ENCODE assay signal across 31 mouse cellular contexts in genomic region chr6:100662224-100662623, GRCm38 (mm10). TPM values are rescaled to one million over a fixed set of nuclear protein-coding genes. Genes with fewer than 3 reads are reported as not detected.
DNase-seq lines count a peak whose midpoint lies in the region; ATAC-seq and TF ChIP-seq lines count a peak whose summit lies in the region.
"Had no signal": no experiment of that assay in that cellular context is flagged by ENCODE, and none has a peak within 500 bp of the region (broad histone marks: within the 10 kb centered on the region; RNA-seq: fewer than 3 reads in every experiment).

No protein-coding gene starts in this region.

- no peaks in the 10 kb centered on the region; the same call in 1 of the 2 replicates for H3K36me3 ChIP-seq in forebrain, embryonic 16.5 days (ENCODE audit: control insufficient read depth, insufficient read depth)
- H3K36me3 ChIP-seq in forebrain, embryonic 13.5 days (ENCODE audit: poor library complexity, severe bottlenecking): peaks cover 27% of the 10 kb centered on the region
- H3K36me3 ChIP-seq in hindbrain, embryonic 16.5 days (ENCODE audit: control insufficient read depth, insufficient read depth, low read length): no peaks in the 10 kb centered on the region
- H3K36me3 ChIP-seq in hindbrain, embryonic 12.5 days: peaks cover 33% of the 10 kb centered on the region

- H3K4me2 ChIP-seq in forebrain, embryonic 16.5 days (ENCODE audit: low read length): no peak overlapping the region
- H3K4me2 ChIP-seq in forebrain, embryonic 13.5 days: no peak overlapping the region
- no peak overlapping the region for H3K4me2 ChIP-seq in hindbrain, embryonic 16.5 days (ENCODE audit: low read length)
- H3K4me2 ChIP-seq in hindbrain, embryonic 12.5 days (replicated peaks): no peak overlapping the region
- H3K4me2 ChIP-seq: embryonic facial prominence, embryonic 13.5 days; limb, embryonic 15.5 days; lung, embryonic 15.5 days; midbrain, embryonic 11.5 days; neural tube, embryonic 15.5 days; stomach, embryonic 15.5 days had no signal

- peak; percentile 32; the same call in 1 of the 2 replicates for ATAC-seq in forebrain, embryonic 16.5 days
- no peak for ATAC-seq in forebrain, embryonic 13.5 days
- ATAC-seq in hindbrain, embryonic 16.5 days: peak; percentile 61; the same call in 1 of the 2 replicates
- ATAC-seq in hindbrain, embryonic 12.5 days (ENCODE audit: low FRiP score): no peak
- no peak for ATAC-seq in cerebellum, adult (ENCODE audit: insufficient number of reproducible peaks, low FRiP score, low TSS enrichment)
- ATAC-seq: activated CD4-positive, CD25-positive, alpha-beta regulatory T cell, adult 4 months; CD4-positive, CD25-positive, alpha-beta regulatory T cell, adult 4 months; intestine, embryonic 16.5 days had no signal

- H3K27me3 ChIP-seq in forebrain, embryonic 16.5 days (replicated peaks; ENCODE audit: control insufficient read depth, insufficient read depth, low read length): no peaks in the 10 kb centered on the region
- H3K27me3 ChIP-seq in forebrain, embryonic 13.5 days: no peaks in the 10 kb centered on the region
- no peaks in the 10 kb centered on the region for H3K27me3 ChIP-seq in hindbrain, embryonic 16.5 days (replicated peaks; ENCODE audit: control insufficient read depth, insufficient read depth, low read length)
- no peaks in the 10 kb centered on the region for H3K27me3 ChIP-seq in hindbrain, embryonic 12.5 days
- H3K27me3 ChIP-seq: embryonic facial prominence, embryonic 13.5 days; limb, embryonic 15.5 days; lung, embryonic 15.5 days; neural tube, embryonic 15.5 days; stomach, embryonic 15.5 days had no signal

- WGBS in forebrain, embryonic 16.5 days: 51% methylated on average over 6 of the region's 6 CpGs
- WGBS in forebrain, embryonic 13.5 days: 72% methylated on average over 6 of the region's 6 CpGs
- WGBS in hindbrain, embryonic 16.5 days: 67% methylated on average over 6 of the region's 6 CpGs
- WGBS in hindbrain, embryonic 12.5 days: 85% methylated on average over 6 of the region's 6 CpGs
- 65% methylated on average over 6 of the region's 6 CpGs for WGBS in lung, adult 2 months

- peak; percentile 14 for DNase-seq in testis, postnatal 10 days (ENCODE audit: low spot score)
- DNase-seq in testis, postnatal 14 days (ENCODE audit: low spot score): no peak
- no peak for DNase-seq in lung, adult 2 months
- DNase-seq: adrenal gland, postnatal 10 days; cerebellum, adult 18-20 months; cerebellum, postnatal 10 days; gastrocnemius, postnatal 25 days; kidney, adult 8-10 months; layer of hippocampus, postnatal 36 days; left cerebral cortex, postnatal 4 days; lung, postnatal 36 days; retina, postnatal 1 day; right cerebral cortex, postnatal 14 days; thymus, adult 18-20 months; thymus, postnatal 25 days had no signal

- no peak for TF ChIP-seq CTCF in lung, adult 2 months (IDR thresholded peaks at IDR 0.05; ENCODE audit: insufficient read depth, low read length)

- no peak overlapping the region for H3K9ac ChIP-seq in forebrain, embryonic 16.5 days (replicated peaks; ENCODE audit: low read depth, low read length)
- no peak overlapping the region for H3K9ac ChIP-seq in forebrain, embryonic 13.5 days
- no peak overlapping the region for H3K9ac ChIP-seq in hindbrain, embryonic 16.5 days (ENCODE audit: low read depth, low read length)
- H3K9ac ChIP-seq in hindbrain, embryonic 12.5 days: no peak overlapping the region
- H3K9ac ChIP-seq: embryonic facial prominence, embryonic 13.5 days; limb, embryonic 15.5 days; liver, embryonic 14.5 days; lung, embryonic 15.5 days; neural tube, embryonic 15.5 days; stomach, embryonic 15.5 days had no signal

- no peaks in the 10 kb centered on the region for H3K9me3 ChIP-seq in forebrain, embryonic 16.5 days (ENCODE audit: control insufficient read depth, low read length)
- no peaks in the 10 kb centered on the region for H3K9me3 ChIP-seq in forebrain, embryonic 13.5 days (replicated peaks)
- H3K9me3 ChIP-seq in hindbrain, embryonic 16.5 days (ENCODE audit: control insufficient read depth, low read length): no peaks in the 10 kb centered on the region
- H3K9me3 ChIP-seq in hindbrain, embryonic 12.5 days (replicated peaks): no peaks in the 10 kb centered on the region
- H3K9me3 ChIP-seq: embryonic facial prominence, embryonic 13.5 days; limb, embryonic 15.5 days; lung, embryonic 15.5 days; neural tube, embryonic 15.5 days; stomach, embryonic 15.5 days had no signal

- no peak overlapping the region for H3K27ac ChIP-seq in forebrain, embryonic 16.5 days (ENCODE audit: low read length)
- H3K27ac ChIP-seq in forebrain, embryonic 13.5 days: no peak overlapping the region
- H3K27ac ChIP-seq in hindbrain, embryonic 16.5 days (ENCODE audit: low read depth, low read length): no peak overlapping the region
- no peak overlapping the region for H3K27ac ChIP-seq in hindbrain, embryonic 12.5 days
- H3K27ac ChIP-seq: embryonic facial prominence, embryonic 13.5 days; kidney, postnatal 0 days; limb, embryonic 15.5 days; liver, embryonic 14.5 days; lung, embryonic 15.5 days; neural tube, embryonic 15.5 days; stomach, embryonic 15.5 days had no signal

- no peak for TF ChIP-seq POLR2A in lung, adult 2 months (IDR thresholded peaks at IDR 0.05; ENCODE audit: borderline replicate concordance, extremely low read depth, low read depth, low read length)

- no peak overlapping the region for H3K4me3 ChIP-seq in forebrain, embryonic 16.5 days (replicated peaks; ENCODE audit: low read length)
- no peak overlapping the region for H3K4me3 ChIP-seq in forebrain, embryonic 13.5 days
- no peak overlapping the region for H3K4me3 ChIP-seq in hindbrain, embryonic 16.5 days (ENCODE audit: low read length)
- H3K4me3 ChIP-seq in hindbrain, embryonic 12.5 days: no peak overlapping the region
- no peak overlapping the region for H3K4me3 ChIP-seq in lung, adult 2 months (replicated peaks; ENCODE audit: extremely low read depth, low read depth, low read length)
- H3K4me3 ChIP-seq: embryonic facial prominence, embryonic 13.5 days; limb, embryonic 15.5 days; lung, embryonic 15.5 days; neural tube, embryonic 15.5 days; stomach, embryonic 15.5 days had no signal

- peaks cover 12% of the 10 kb centered on the region for H3K4me1 ChIP-seq in forebrain, embryonic 16.5 days (replicated peaks; ENCODE audit: control insufficient read depth, insufficient read depth, low read length)
- H3K4me1 ChIP-seq in forebrain, embryonic 13.5 days: no peaks in the 10 kb centered on the region
- peaks cover 7% of the 10 kb centered on the region; the same call in 1 of the 2 replicates for H3K4me1 ChIP-seq in hindbrain, embryonic 16.5 days (ENCODE audit: control insufficient read depth, insufficient read depth, low read depth, low read length)
- no peaks in the 10 kb centered on the region for H3K4me1 ChIP-seq in hindbrain, embryonic 12.5 days
- no peaks in the 10 kb centered on the region for H3K4me1 ChIP-seq in lung, adult 2 months (ENCODE audit: control insufficient read depth, insufficient read depth, low read length)
- H3K4me1 ChIP-seq: embryonic facial prominence, embryonic 13.5 days; limb, embryonic 15.5 days; lung, embryonic 15.5 days; stomach, embryonic 15.5 days had no signal

RNA-seq across cellular contexts. Expression of gene Shq1, which starts 8.7 kb away (rescaled TPM):
- polyA plus RNA-seq in forebrain, embryonic 16.5 days (2015; fragmentation: Nextera tagmentation; extraction: Ambion mirVana): 13.3 and 14.3 TPM in 2 replicates
- polyA plus RNA-seq in forebrain, embryonic 13.5 days (2015; fragmentation: Nextera tagmentation; extraction: Ambion mirVana): 16.0 TPM in 2 replicates
- 8.9 and 10.1 TPM in 2 replicates for polyA plus RNA-seq in hindbrain, embryonic 16.5 days (2015; fragmentation: Nextera tagmentation; extraction: Ambion mirVana)
- polyA plus RNA-seq in hindbrain, embryonic 12.5 days (2016; fragmentation: Nextera tagmentation; extraction: Ambion mirVana): 13.6 and 16.3 TPM in 2 replicates
- polyA plus RNA-seq in lung, adult 2 months (2012; rRNA removed): 3.0 and 3.2 TPM in 2 replicates

RNA-seq across cellular contexts. Expression of gene Gxylt2, which starts 42.3 kb away (rescaled TPM):
- polyA plus RNA-seq in forebrain, embryonic 16.5 days (2015; fragmentation: Nextera tagmentation; extraction: Ambion mirVana): 0.60 and 1.0 TPM in 2 replicates
- 0.85 and 1.0 TPM in 2 replicates for polyA plus RNA-seq in forebrain, embryonic 13.5 days (2015; fragmentation: Nextera tagmentation; extraction: Ambion mirVana)
- 1.1 and 2.5 TPM in 2 replicates for polyA plus RNA-seq in hindbrain, embryonic 16.5 days (2015; fragmentation: Nextera tagmentation; extraction: Ambion mirVana)
- 9.6 and 11.1 TPM in 2 replicates for polyA plus RNA-seq in hindbrain, embryonic 12.5 days (2016; fragmentation: Nextera tagmentation; extraction: Ambion mirVana)
- polyA plus RNA-seq in lung, adult 2 months (2012; rRNA removed): 1.7 and 2.2 TPM in 2 replicates

Comparison
In these comparisons a context has a peak if more than half of its experiments do, and no peak if none do; other contexts are left out.
1. ATAC-seq: peak in forebrain, embryonic 16.5 days (single experiment) and hindbrain, embryonic 16.5 days (single experiment); none in forebrain, embryonic 13.5 days (single experiment), hindbrain, embryonic 12.5 days (single experiment) and cerebellum, adult (single experiment).